Mouse (Mus musculus) kidney, embryonic 15.5 days (tissue): ENCODE measurements around the gene Folr1. TPM values are rescaled to one million over a fixed set of nuclear protein-coding genes. Genes with fewer than 3 reads are reported as not detected.

ENCODE experiments used
- ATAC-seq: fragments of 200-750 bp; cut with Nextera tagmentation; replicated peaks from 2 replicates; pipeline ENCODE4 v1.8.0; 2017; ENCODE audit warnings: moderate TSS enrichment; ENCODE audit not compliant: low FRiP score
- H3K27ac ChIP-seq: fragments of 300-500 bp; sonication (generic); 2 replicates; pipeline ENCODE4 v1.5.1; 2015; ENCODE audit warnings: mild to moderate bottlenecking, inconsistent platforms
- H3K27me3 ChIP-seq: fragments of 300-500 bp; sonication (generic); 2 replicates; pipeline ENCODE4 v1.6.1; 2015; ENCODE audit warnings: inconsistent platforms
- H3K36me3 ChIP-seq: fragments of 300-500 bp; sonication (generic); 2 replicates; pipeline ENCODE4 v1.6.1; 2015; ENCODE audit warnings: inconsistent platforms
- H3K4me1 ChIP-seq: fragments of 300-500 bp; sonication (generic); 2 replicates; pipeline ENCODE4 v1.6.1; 2015; ENCODE audit warnings: inconsistent platforms
- H3K4me2 ChIP-seq: fragments of 300-500 bp; sonication (generic); 2 replicates; pipeline ENCODE4 v1.6.1; 2015; ENCODE audit warnings: moderate library complexity, mild to moderate bottlenecking, inconsistent platforms
- H3K4me3 ChIP-seq: fragments of 300-500 bp; sonication (generic); replicated peaks from 2 replicates; pipeline ENCODE4 v1.5.1; 2015; ENCODE audit warnings: mild to moderate bottlenecking, inconsistent platforms
- H3K9ac ChIP-seq: fragments of 300-500 bp; sonication (generic); 2 replicates; pipeline ENCODE4 v1.6.1; 2015; ENCODE audit warnings: mild to moderate bottlenecking, inconsistent platforms
- H3K9me3 ChIP-seq: fragments of 300-500 bp; sonication (generic); replicated peaks from 2 replicates; pipeline ENCODE4 v1.6.1; 2016; ENCODE audit warnings: inconsistent platforms
- WGBS: fragments of 180-500 bp; shearing (Covaris S2); methylation state at CpG from one replicate; pipeline ENCODE4 v1.1.7; 2015; ENCODE audit warnings: mixed read lengths; 5-methylcytosine and 5-hydroxymethylcytosine counted together
- microRNA-seq: library from miRNA; unstranded; fragments of <30 nt; microRNA quantifications from one replicate; pipeline ENCODE4, GENCODE M21; 2016
- polyA plus RNA-seq: library from polyadenylated mRNA; unstranded; fragments of >200 nt; fragmentation: Nextera tagmentation; extraction: Ambion mirVana; gene quantifications from 2 replicates; pipeline ENCODE4 v1.2.1, GENCODE M21; 2015

Folr1 gene
- polyA plus RNA-seq, 1 experiment from 2014 or later = 63.0 TPM

DNA sequence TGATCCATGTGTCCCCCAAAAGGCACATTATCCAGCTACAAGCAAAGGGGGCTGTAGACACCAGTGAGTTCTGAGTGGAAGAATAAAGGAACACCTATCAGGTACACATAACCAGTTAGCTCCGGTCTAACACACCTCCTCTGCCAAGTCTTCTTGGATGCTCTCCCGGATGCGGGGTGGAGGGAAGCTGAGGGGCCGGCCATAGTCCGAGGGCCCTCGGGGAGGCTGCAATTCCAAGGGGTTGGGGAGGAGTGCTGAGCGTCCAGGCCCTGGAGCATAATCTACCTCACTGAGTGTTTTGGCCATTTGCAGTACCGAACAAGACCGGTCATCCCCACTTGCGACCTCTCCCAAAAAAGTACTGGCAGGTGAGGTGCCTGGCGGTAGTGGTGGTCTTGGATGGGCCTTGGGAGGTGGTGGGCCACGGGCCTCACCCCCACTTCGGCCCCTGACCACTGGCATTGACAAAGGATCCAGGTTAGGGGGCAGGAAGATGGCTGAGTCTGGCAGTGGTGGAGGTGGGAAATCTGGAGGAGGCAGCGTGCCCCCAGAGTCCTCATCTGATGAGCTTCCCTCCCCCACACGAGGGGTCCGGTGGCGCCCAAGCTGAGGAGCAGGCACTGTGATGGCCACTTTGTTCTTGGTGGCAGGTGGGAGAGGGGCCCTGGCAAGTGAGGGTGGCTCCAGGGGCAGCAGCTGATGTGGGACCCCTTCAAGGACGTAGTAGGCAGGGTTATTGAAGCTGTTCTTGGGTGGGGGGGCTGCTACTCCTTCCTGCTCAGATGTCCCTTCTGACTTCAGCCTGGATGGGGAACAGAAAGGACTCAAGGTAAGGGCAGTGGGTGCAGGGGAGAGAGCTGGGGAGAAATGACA, 46.6 kb downstream of the Folr1 start:
- H3K9ac ChIP-seq = no peak overlapping the region
- WGBS = 75% methylated on average over 18 of the region's 18 CpGs
- H3K36me3 ChIP-seq = peaks cover 61% of the 10 kb centered on the region

DNA sequence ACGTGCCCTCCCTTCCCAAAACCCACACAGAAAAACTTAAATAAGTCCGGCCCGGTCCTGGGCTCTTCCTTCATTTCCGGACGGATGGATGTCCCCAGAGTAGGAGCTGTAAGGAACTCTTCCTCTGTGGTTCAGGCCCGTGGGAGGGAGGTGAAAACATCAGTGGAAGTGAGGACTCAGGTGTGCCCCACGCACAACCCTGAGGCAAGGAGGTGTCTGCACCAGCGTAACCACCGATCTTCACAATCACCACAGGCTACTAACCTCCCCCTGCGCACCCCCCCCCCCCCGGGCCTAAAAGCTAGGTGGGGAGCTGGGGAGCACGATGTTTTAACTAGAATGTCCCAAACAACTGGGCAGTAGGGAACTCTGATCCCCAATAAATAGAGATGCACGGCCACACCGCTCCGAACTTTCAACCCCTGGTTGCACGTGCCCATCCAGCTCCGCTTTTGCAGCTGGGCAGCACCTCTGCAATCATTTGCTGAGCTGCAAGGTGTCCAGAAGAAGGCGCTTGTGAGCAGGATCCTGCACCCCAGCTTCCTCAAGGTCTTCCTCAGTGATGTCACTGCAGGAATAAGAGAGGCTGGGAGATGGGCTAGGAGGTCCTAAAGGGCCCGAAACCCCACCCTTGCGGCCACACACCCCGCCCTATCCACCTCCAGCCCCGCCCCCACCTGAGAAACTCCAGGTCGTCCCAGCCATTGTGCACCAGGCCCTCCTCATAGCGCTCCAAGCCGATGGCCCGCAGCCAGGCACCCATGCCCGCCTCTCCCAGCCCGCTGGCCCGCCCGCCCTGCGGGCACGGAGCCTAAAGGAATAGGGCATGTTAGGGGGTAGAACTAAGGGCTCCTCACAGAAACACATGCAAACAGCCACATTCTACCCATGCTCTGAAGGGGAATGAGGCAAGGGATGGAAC, 47.5 kb downstream of the Folr1 start:
- H3K27ac ChIP-seq = peak overlapping the region; percentile 84
- peak; percentile 9; the same call in 1 of the 2 replicates for ATAC-seq
- H3K9ac ChIP-seq = no peak overlapping the region
- WGBS = 33% methylated on average over 32 of the region's 32 CpGs
- no peaks in the 10 kb centered on the region for H3K9me3 ChIP-seq
- peaks cover 52% of the 10 kb centered on the region for H3K36me3 ChIP-seq
- peak overlapping the region; percentile 93; the same call in 1 of the 2 replicates for H3K4me2 ChIP-seq
- H3K4me3 ChIP-seq = no peak overlapping the region; the same call in 1 of the 2 replicates
- peaks cover 46% of the 10 kb centered on the region for H3K4me1 ChIP-seq
- peaks cover 56% of the 10 kb centered on the region for H3K27me3 ChIP-seq

More for the DNA sequence above, 46.6 kb downstream of the Folr1 start:
- ATAC-seq = no peak
- H3K9me3 ChIP-seq = no peaks in the 10 kb centered on the region
- no peak overlapping the region for H3K27ac ChIP-seq
- no peak overlapping the region for H3K4me3 ChIP-seq
- H3K4me2 ChIP-seq = no peak overlapping the region
- peaks cover 41% of the 10 kb centered on the region for H3K4me1 ChIP-seq
- peaks cover 47% of the 10 kb centered on the region for H3K27me3 ChIP-seq

DNA sequence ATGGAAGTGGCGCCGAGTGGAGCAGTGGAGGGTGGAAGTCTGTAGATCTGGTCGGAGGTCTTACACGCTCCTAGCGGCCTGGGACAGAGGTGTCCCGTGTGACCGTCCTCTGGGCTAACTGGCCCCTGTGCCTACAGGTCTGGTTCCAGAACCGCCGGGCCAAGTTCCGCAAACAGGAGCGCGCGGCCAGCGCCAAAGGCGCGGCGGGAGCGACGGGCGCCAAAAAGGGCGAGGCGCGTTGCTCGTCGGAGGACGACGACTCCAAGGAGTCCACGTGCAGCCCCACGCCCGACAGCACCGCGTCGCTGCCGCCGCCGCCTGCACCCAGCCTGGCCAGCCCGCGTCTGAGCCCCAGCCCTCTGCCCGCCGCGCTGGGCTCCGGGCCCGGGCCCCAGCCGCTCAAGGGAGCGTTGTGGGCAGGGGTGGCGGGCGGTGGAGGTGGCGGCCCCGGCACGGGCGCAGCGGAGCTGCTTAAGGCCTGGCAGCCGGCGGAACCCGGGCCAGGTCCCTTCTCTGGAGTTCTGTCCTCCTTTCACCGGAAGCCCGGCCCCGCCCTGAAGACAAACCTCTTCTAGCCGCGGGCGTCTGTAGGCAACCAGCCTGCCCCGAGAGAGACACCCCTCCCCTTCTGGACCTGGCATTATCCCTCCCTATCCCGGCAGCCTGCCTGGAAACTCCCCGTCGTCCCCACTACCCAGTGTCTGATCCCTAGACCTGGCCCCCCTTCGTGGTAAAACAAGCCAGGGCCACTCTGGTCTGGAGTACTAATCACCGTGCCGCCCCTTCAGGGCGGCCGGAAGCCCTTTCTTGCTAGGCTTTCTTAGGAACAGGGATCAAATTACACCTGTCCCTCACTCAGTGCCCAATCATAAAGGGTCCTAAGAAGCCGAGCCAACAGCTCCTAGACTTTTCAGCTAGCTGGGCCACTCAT, 48.8 kb downstream of the Folr1 start:
- H3K4me3 ChIP-seq = peak overlapping the region; percentile 48
- ATAC-seq = peak; percentile 89
- peaks cover 51% of the 10 kb centered on the region for H3K4me1 ChIP-seq
- H3K36me3 ChIP-seq = peaks cover 40% of the 10 kb centered on the region
- peaks cover 68% of the 10 kb centered on the region for H3K27me3 ChIP-seq
- H3K9me3 ChIP-seq = no peaks in the 10 kb centered on the region
- H3K4me2 ChIP-seq = peak overlapping the region; percentile 93
- peak overlapping the region; percentile 55 for H3K9ac ChIP-seq
- WGBS = under 1% methylated on average over 70 of the region's 71 CpGs
- peak overlapping the region; percentile 84 for H3K27ac ChIP-seq

DNA sequence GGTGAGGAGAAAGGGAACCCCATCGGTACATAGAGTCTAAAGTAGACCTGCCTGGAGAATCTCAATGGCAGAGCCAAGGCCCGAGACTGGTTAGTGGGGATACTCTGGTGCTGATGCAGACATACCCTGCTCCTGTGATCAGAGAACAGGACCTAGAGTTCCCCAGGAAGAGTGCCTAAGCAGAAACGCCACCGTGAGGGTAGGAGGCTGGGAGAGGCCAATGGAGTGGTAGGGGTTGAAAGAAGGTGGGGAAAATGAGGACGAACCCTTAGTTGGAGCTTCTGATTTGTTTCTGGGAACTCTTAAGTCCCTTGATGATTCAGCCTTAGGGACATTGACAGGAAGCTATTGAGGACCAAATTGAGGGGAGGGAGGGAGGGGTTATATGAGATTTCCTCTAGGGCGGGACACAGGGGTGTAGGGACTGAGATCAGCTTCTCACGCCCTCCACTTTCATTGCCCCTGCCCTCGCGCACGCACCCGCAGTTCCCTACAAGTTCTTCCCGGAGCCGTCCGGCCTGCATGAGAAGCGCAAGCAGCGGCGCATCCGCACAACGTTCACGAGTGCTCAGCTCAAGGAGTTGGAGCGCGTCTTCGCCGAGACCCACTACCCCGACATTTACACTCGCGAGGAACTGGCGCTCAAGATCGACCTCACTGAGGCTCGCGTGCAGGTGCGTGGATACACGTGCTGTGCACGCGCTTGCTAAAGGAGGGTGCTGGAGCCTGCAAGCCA, 50.1 kb downstream of the Folr1 start:
- Histone ChIP-seq H3K9me3 (no peaks in the 10 kb centered on the region), H3K4me1 (peaks cover 51% of the 10 kb centered on the region), H3K36me3 (peaks cover 26% of the 10 kb centered on the region), H3K27ac (no peak overlapping the region), H3K9ac (no peak overlapping the region), H3K4me3 (peak overlapping the region; percentile 48), H3K4me2 (peak overlapping the region; percentile 93), H3K27me3 (peaks cover 78% of the 10 kb centered on the region)
- WGBS = 3% methylated on average over 35 of the region's 35 CpGs
- ATAC-seq = no peak

DNA sequence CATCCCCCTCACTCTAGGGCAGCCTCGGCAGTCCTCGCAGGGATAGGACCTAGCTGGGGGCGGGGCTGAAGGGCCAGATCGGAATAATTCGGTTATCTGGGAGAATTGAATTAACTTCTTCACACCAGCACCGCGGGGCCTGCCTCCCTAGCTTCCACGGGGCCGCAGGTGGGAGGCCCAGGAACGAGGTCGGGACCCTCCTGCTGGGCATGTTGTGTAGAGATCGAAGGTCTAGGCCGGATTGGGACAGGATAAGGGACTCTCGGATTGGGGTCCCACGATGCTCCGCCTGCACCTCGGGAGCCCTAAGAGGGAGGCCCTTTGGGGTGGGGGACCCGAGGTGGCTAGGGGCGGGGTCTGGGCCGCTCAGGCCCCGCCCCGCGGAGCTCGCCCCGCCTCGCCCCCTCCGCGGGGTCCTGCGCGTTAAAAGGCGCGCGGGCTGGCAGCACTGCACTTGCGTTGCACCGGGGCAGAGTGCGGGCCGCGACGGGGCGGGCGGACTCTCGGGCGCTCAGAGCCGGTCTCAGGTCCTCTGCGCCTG, 52.7 kb downstream of the Folr1 start, which contains the start of gene Phox2a:
Phox2a (plus strand) TSS at position 453 of the 541 bp plus-strand sequence.
- 0 out of 2 replicates have a peak within 1 kb of the TSS, but pooled peaks have one; percentile 14 for H3K9ac ChIP-seq
- H3K9me3 ChIP-seq = no peaks in the 10 kb centered on the region
- peaks cover 38% of the 10 kb centered on the region for H3K4me1 ChIP-seq
- peaks cover 70% of the 10 kb centered on the region for H3K27me3 ChIP-seq
- 0 out of 2 replicates have a peak, but pooled peaks cover 2% of the 10 kb centered on the region for H3K36me3 ChIP-seq
- ATAC-seq = no peak
- H3K27ac ChIP-seq = no peak within 1 kb of the TSS
- WGBS = under 1% methylated on average over 45 of the region's 45 CpGs
- H3K4me3 ChIP-seq = peak within 1 kb of the TSS; percentile 43
- H3K4me2 ChIP-seq = peak within 1 kb of the TSS; percentile 62

Small RNA genes lying within 50 kb of the gene (microRNA-seq; reads per million reads assigned to microRNA genes)
- not detected for gene Gm22655

Other genes starting within 250 kb of the Folr1 start
- gene Clpb, start 207.2 kb downstream of the Folr1 start, polyA plus RNA-seq = 58.7 and 64.7 TPM in 2 replicates
- 0.72 and 1.9 TPM in 2 replicates for gene Phox2a, start 52.5 kb downstream of the Folr1 start, polyA plus RNA-seq
- 49.9 and 52.1 TPM in 2 replicates for gene Inppl1, start 32.6 kb downstream of the Folr1 start, polyA plus RNA-seq
- 1.8 and 2.3 TPM in 2 replicates for gene Folr2, start 13.6 kb downstream of the Folr1 start, polyA plus RNA-seq
- 75.1 and 78.9 TPM in 2 replicates for gene Anapc15, start 7.1 kb downstream of the Folr1 start, polyA plus RNA-seq
- gene Lamtor1, start 35.1 kb upstream of the Folr1 start, polyA plus RNA-seq = 151 and 158 TPM in 2 replicates
- 0.24 and 0.53 TPM in 2 replicates for gene Tomt, start 35.6 kb upstream of the Folr1 start, polyA plus RNA-seq
- gene Lrrc51, start 63.1 kb upstream of the Folr1 start, polyA plus RNA-seq = 9.2 and 9.9 TPM in 2 replicates
- 70.1 and 73.5 TPM in 2 replicates for gene Numa1, start 63.3 kb upstream of the Folr1 start, polyA plus RNA-seq
- 2.5 and 3.0 TPM in 2 replicates for gene Il18bp, start 147.9 kb upstream of the Folr1 start, polyA plus RNA-seq
- 28.3 and 28.4 TPM in 2 replicates for gene Rnf121, start 194.7 kb upstream of the Folr1 start, polyA plus RNA-seq
- 33.9 and 39.0 TPM in 2 replicates for gene Xndc1, start 194.7 kb upstream of the Folr1 start, polyA plus RNA-seq
- gene Xntrpc, start 194.9 kb upstream of the Folr1 start, polyA plus RNA-seq = 1.6 and 1.7 TPM in 2 replicates
- gene Trpc2, start 212.3 kb upstream of the Folr1 start, polyA plus RNA-seq = not detected in 2 replicates
- gene Art1, start 231.0 kb upstream of the Folr1 start, polyA plus RNA-seq = 2.4 and 3.4 TPM in 2 replicates
- 1.6 and 2.1 TPM in 2 replicates for gene Art5, start 238.7 kb upstream of the Folr1 start, polyA plus RNA-seq
- not detected in 2 replicates for gene Chrna10, start 246.0 kb upstream of the Folr1 start, polyA plus RNA-seq